Mouse (Mus musculus) frontal cortex, adult 2 months (tissue): ENCODE measurements at regions not wholly inside any gene's neighbourhood (a gene's known extent, or its start where the extent isn't known, plus 50 kb on each side); places are given as distances from the start of the nearest gene placed in this dataset.
A peak's percentile ranks its signal among the peaks of the same experiment; 100 is the strongest.

Experiments used
- DNase-seq, 2 experiments: peaks; one replicate each; pipeline ENCODE4 v3.0.0; 2022; ENCODE audit warnings: low spot score in 1 of 2; ENCODE audit errors: extremely low spot score in 1 of 2

GRCm38 (mm10) chr7:77990150-77990549 lies 747.7 kb downstream of the Ntrk3 start:
- DNase-seq = no peak

GRCm38 (mm10) chr7:77988177-77988576 lies 749.6 kb downstream of the Ntrk3 start:
- DNase-seq = peak; percentile 55 to 80

- peak in 1 of 2 experiments; percentile 5 for DNase-seq
These were observed 771.2 kb downstream of the Ntrk3 start for GRCm38 (mm10) chr7:77966658-77967057.

- DNase-seq = no peak
These were observed 804.4 kb downstream of the Ntrk3 start for GRCm38 (mm10) chr7:77933366-77933765.

- no peak for DNase-seq
These were observed 809.0 kb downstream of the Ntrk3 start for GRCm38 (mm10) chr7:77928479-77929467.

- DNase-seq = no peak
These were observed 838.6 kb downstream of the Ntrk3 start for GRCm38 (mm10) chr7:77899231-77899630.

- no peak for DNase-seq
These were observed 849.3 kb downstream of the Ntrk3 start for GRCm38 (mm10) chr7:77888543-77888942.

- DNase-seq = no peak
These were observed 855.0 kb downstream of the Ntrk3 start for GRCm38 (mm10) chr7:77882605-77883354.

- no peak for DNase-seq
These were observed 870.3 kb downstream of the Ntrk3 start for GRCm38 (mm10) chr7:77867518-77867917.

GRCm38 (mm10) chr7:77861841-77862240 lies 876.0 kb downstream of the Ntrk3 start:
- no peak for DNase-seq

- DNase-seq = no peak
These were observed 879.4 kb downstream of the Ntrk3 start for GRCm38 (mm10) chr7:77858436-77858835.

- DNase-seq = no peak
These were observed 879.8 kb downstream of the Ntrk3 start for GRCm38 (mm10) chr7:77857979-77858378.

GRCm38 (mm10) chr7:77855653-77856239 lies 882.1 kb downstream of the Ntrk3 start:
- no peak for DNase-seq

GRCm38 (mm10) chr7:77855077-77855476 lies 882.7 kb downstream of the Ntrk3 start:
- DNase-seq = no peak

GRCm38 (mm10) chr7:77824261-77824959 lies 913.4 kb downstream of the Ntrk3 start:
- DNase-seq = peak in 1 of 2 experiments; percentile 1

- DNase-seq = no peak
These were observed 925.5 kb downstream of the Ntrk3 start for GRCm38 (mm10) chr7:77812052-77812903.

- peak in 1 of 2 experiments; percentile 1 for DNase-seq
These were observed 951.0 kb downstream of the Ntrk3 start for GRCm38 (mm10) chr7:77786801-77787200.

- DNase-seq = peak; percentile 30 to 71
These were observed 965.9 kb downstream of the Ntrk3 start for GRCm38 (mm10) chr7:77771711-77772449.
